Mouse (Mus musculus) heart, postnatal 25 days (tissue): ENCODE results near the gene Gm4737. TPM values are rescaled to one million over a fixed set of nuclear protein-coding genes. Genes with fewer than 3 reads are reported as not detected.
"Not testable (repeated sequence)": the region's sequence is repeated elsewhere in the genome, so short reads cannot be mapped to it uniquely, and the experiment has no call there.

Source experiments
- DNase-seq: peaks from one replicate; pipeline ENCODE4 v3.0.0; 2022; ENCODE audit warnings: low spot score
- intact Hi-C: fragments of 180-260 bp; cut with DNase I; formaldehyde crosslinking; loops from one replicate; pipeline ENCODE4 v1.15.1; 2025
- total RNA-seq, 2 experiments: library from RNA; stranded (reverse); gene quantifications; 2 replicates each; pipeline ENCODE4 v1.2.3; 2021

Gm4737 gene
- 10 to 100 TPM; 12.4 to 12.7 TPM for total RNA-seq

- intact Hi-C loops, DNase-seq: not testable (repeated sequence)
These were observed at the start of gene Gm4737 for GRCm38 (mm10) chr16:46154832-46155231. Gene Gm4737, minus strand, starts transcription at chr16:46155077.

GRCm38 (mm10) chr16:46195792-46196191, 40.9 kb upstream of the Gm4737 start:
- no peak for DNase-seq
- intact Hi-C loops, result no loop called here

- intact Hi-C loops, result no loop called here
- DNase-seq, result no peak
These were observed 28.2 kb upstream of the Gm4737 start for GRCm38 (mm10) chr16:46183096-46183495.

GRCm38 (mm10) chr16:46178121-46178801, 23.4 kb upstream of the Gm4737 start:
- DNase-seq, result no peak
- intact Hi-C loops, result no loop called here

- no peak for DNase-seq
- intact Hi-C loops, result no loop called here
These were observed 18.2 kb upstream of the Gm4737 start for GRCm38 (mm10) chr16:46173039-46173438.

- intact Hi-C loops, result no loop called here
- DNase-seq, result no peak
These were observed 12.1 kb upstream of the Gm4737 start for GRCm38 (mm10) chr16:46166971-46167370.

- no peak for DNase-seq
- intact Hi-C loops, result no loop called here
These were observed 10.4 kb upstream of the Gm4737 start for GRCm38 (mm10) chr16:46165305-46165704.

- DNase-seq, result no peak
- intact Hi-C loops, result no loop called here
These were observed 3.7 kb downstream of the Gm4737 start for GRCm38 (mm10) chr16:46151141-46151540.

- DNase-seq, result no peak
- intact Hi-C loops, result no loop called here
These were observed 6.1 kb downstream of the Gm4737 start for GRCm38 (mm10) chr16:46148661-46149341.

- no peak for DNase-seq
- intact Hi-C loops, result no loop called here
These were observed 7.9 kb downstream of the Gm4737 start for GRCm38 (mm10) chr16:46146962-46147361.

GRCm38 (mm10) chr16:46122238-46122637, 32.6 kb downstream of the Gm4737 start:
- DNase-seq, result no peak
- intact Hi-C loops, result no loop called here

GRCm38 (mm10) chr16:46121420-46121819, 33.5 kb downstream of the Gm4737 start:
- no peak for DNase-seq
- intact Hi-C loops, result no loop called here

- intact Hi-C loops, result no loop called here
These were observed 34.3 kb downstream of the Gm4737 start for GRCm38 (mm10) chr16:46120607-46121006.

GRCm38 (mm10) chr16:46120020-46120419, 34.9 kb downstream of the Gm4737 start, which contains the start of gene Cd96:
Gene Cd96, minus strand, starts transcription at chr16:46120251.
- intact Hi-C loops, result no loop called here

More at GRCm38 (mm10) chr16:46120607-46121006, 34.3 kb downstream of the Gm4737 start:
- DNase-seq, result no peak

GRCm38 (mm10) chr16:46117645-46118044, 37.2 kb downstream of the Gm4737 start:
- DNase-seq, result no peak
- intact Hi-C loops, result no loop called here

More at GRCm38 (mm10) chr16:46120020-46120419, 34.9 kb downstream of the Gm4737 start, which contains the start of gene Cd96:
- DNase-seq, result no peak

- no peak for DNase-seq
- intact Hi-C loops, result no loop called here
These were observed 40.1 kb downstream of the Gm4737 start for GRCm38 (mm10) chr16:46114727-46115126.

- no peak for DNase-seq
- intact Hi-C loops, result no loop called here
These were observed 45.3 kb downstream of the Gm4737 start for GRCm38 (mm10) chr16:46109536-46109935.

GRCm38 (mm10) chr16:46107431-46107830, 47.4 kb downstream of the Gm4737 start:
- no peak for DNase-seq
- intact Hi-C loops, result no loop called here

GRCm38 (mm10) chr16:46104491-46104890, 50.4 kb downstream of the Gm4737 start:
- intact Hi-C loops, result loop anchor here (5.0 kb wide), 1 partner anchor 112 kb away; no protein-coding TSS in a partner anchor
- DNase-seq, result no peak
